Comparison of ENCODE assay signal across 8 mouse cellular contexts in genomic region chr4:108327730-108328484, GRCm38 (mm10). TPM values are rescaled to one million over a fixed set of nuclear protein-coding genes. Genes with fewer than 3 reads are reported as not detected.
DNase-seq lines count a peak whose midpoint lies in the region; ATAC-seq and TF ChIP-seq lines count a peak whose summit lies in the region.

Gene Coa7 (plus strand): TSS chr4:108328140.

- DNase-seq in c-Kit-negative CD71-positive TER-119-positive erythroid progenitor cells, embryonic 14.5 days (ENCODE audit: low read depth, low spot score): peak; percentile 94
- peak; percentile 95 for DNase-seq in fibroblast of lung, adult 2 months (ENCODE audit: low read depth)
- DNase-seq in kidney, postnatal 25 days: peak; percentile 96 to 98
- peak; percentile 87 to 91 (median 90) for DNase-seq in liver, embryonic 14.5 days (ENCODE audit: low read depth in 3 of 3, low spot score in 3 of 3)
- peak; percentile 99 for DNase-seq in neural tube, embryonic 11.5 days (ENCODE audit: low spot score)
- DNase-seq in stomach, postnatal 0 days (ENCODE audit: low spot score): peak; percentile 99

- no peak for TF ChIP-seq CTCF in liver, embryonic 14.5 days (IDR thresholded peaks at IDR 0.05; ENCODE audit: low read depth)
- 0 out of 2 replicates have a peak, but pooled peaks have one; percentile 6 for TF ChIP-seq CTCF in stomach, postnatal 0 days (IDR thresholded peaks at IDR 0.05; ENCODE audit: low read depth)

- no peaks in the 10 kb centered on the region for H3K27me3 ChIP-seq in heart, embryonic 14.5 days (ENCODE audit: control insufficient read depth, insufficient read depth, low read length)
- H3K27me3 ChIP-seq in liver, embryonic 14.5 days (ENCODE audit: control insufficient read depth, insufficient read depth, low read length): no peaks in the 10 kb centered on the region
- H3K27me3 ChIP-seq in neural tube, embryonic 11.5 days (ENCODE audit: control insufficient read depth, insufficient read depth, low read length): no peaks in the 10 kb centered on the region
- H3K27me3 ChIP-seq in stomach, postnatal 0 days (ENCODE audit: control insufficient read depth, insufficient read depth, low read length): no peaks in the 10 kb centered on the region

- WGBS in heart, embryonic 14.5 days: under 1% methylated on average over 45 of the region's 45 CpGs
- WGBS in liver, embryonic 14.5 days (ENCODE audit: insufficient replicate concordance): under 1% methylated on average over 44 of the region's 45 CpGs
- 2% methylated on average over 44 of the region's 45 CpGs for WGBS in neural tube, embryonic 11.5 days
- WGBS in stomach, postnatal 0 days: under 1% methylated on average over 44 of the region's 45 CpGs

- TF ChIP-seq EP300 in liver, embryonic 14.5 days (IDR thresholded peaks at IDR 0.05; ENCODE audit: low read depth): no peak
- no peak for TF ChIP-seq EP300 in stomach, postnatal 0 days (optimal IDR thresholded peaks at IDR 0.05)

- H3K4me3 ChIP-seq in heart, embryonic 14.5 days (ENCODE audit: control insufficient read depth in 1 of 2, insufficient read depth in 1 of 2, low read depth in 1 of 2, low read length in 2 of 2): peak within 1 kb of the TSS; percentile 55 to 67
- peak within 1 kb of the TSS; percentile 61 to 92 for H3K4me3 ChIP-seq in liver, embryonic 14.5 days (ENCODE audit: insufficient read depth in 1 of 2, low read depth in 2 of 2, low read length in 2 of 2)
- peak within 1 kb of the TSS; percentile 66 for H3K4me3 ChIP-seq in neural tube, embryonic 11.5 days (ENCODE audit: low read depth, low read length)
- peak within 1 kb of the TSS; percentile 67 for H3K4me3 ChIP-seq in stomach, postnatal 0 days (ENCODE audit: low read depth, low read length)

- peaks cover 4 to 31% of the 10 kb centered on the region in 2 experiments for H3K4me1 ChIP-seq in heart, embryonic 14.5 days (ENCODE audit: control insufficient read depth in 2 of 2, insufficient read depth in 2 of 2, low read length in 2 of 2)
- H3K4me1 ChIP-seq in liver, embryonic 14.5 days (replicated peaks; ENCODE audit: control insufficient read depth in 2 of 2, insufficient read depth in 2 of 2, low read length in 1 of 2): peaks cover 3 to 11% of the 10 kb centered on the region in 2 experiments; a peak in 3 of 4 replicates
- no peaks in the 10 kb centered on the region for H3K4me1 ChIP-seq in neural tube, embryonic 11.5 days (ENCODE audit: control insufficient read depth, insufficient read depth, low read length)
- H3K4me1 ChIP-seq in stomach, postnatal 0 days (replicated peaks; ENCODE audit: control insufficient read depth, insufficient read depth): 0 out of 2 replicates have a peak, but pooled peaks cover 2% of the 10 kb centered on the region

- no peaks in the 10 kb centered on the region for H3K9me3 ChIP-seq in heart, embryonic 14.5 days (ENCODE audit: control insufficient read depth, low read length)
- H3K9me3 ChIP-seq in liver, embryonic 14.5 days (ENCODE audit: control insufficient read depth, low read length): no peaks in the 10 kb centered on the region
- no peaks in the 10 kb centered on the region for H3K9me3 ChIP-seq in neural tube, embryonic 11.5 days (ENCODE audit: control insufficient read depth, low read length)
- H3K9me3 ChIP-seq in stomach, postnatal 0 days (ENCODE audit: control insufficient read depth, low read length): no peaks in the 10 kb centered on the region

- peak within 1 kb of the TSS; percentile 93 to 97 for H3K27ac ChIP-seq in heart, embryonic 14.5 days (replicated peaks in 1 of 2; ENCODE audit: control insufficient read depth in 1 of 2, insufficient read depth in 1 of 2, low read depth in 2 of 2, low read length in 2 of 2)
- peak within 1 kb of the TSS; percentile 31; the same call in 1 of the 2 replicates for H3K27ac ChIP-seq in liver, embryonic 14.5 days
- H3K27ac ChIP-seq in neural tube, embryonic 11.5 days (ENCODE audit: low read depth, low read length): peak within 1 kb of the TSS; percentile 62
- H3K27ac ChIP-seq in stomach, postnatal 0 days (replicated peaks): peak within 1 kb of the TSS; percentile 90

- peak within 1 kb of the TSS; percentile 77 for H3K9ac ChIP-seq in heart, embryonic 14.5 days (ENCODE audit: low read length)
- H3K9ac ChIP-seq in liver, embryonic 14.5 days (replicated peaks): peak within 1 kb of the TSS; percentile 67
- H3K9ac ChIP-seq in neural tube, embryonic 11.5 days (ENCODE audit: low read length): peak within 1 kb of the TSS; percentile 57
- H3K9ac ChIP-seq in stomach, postnatal 0 days (ENCODE audit: low read length): peak within 1 kb of the TSS; percentile 68

- peak; percentile 91 for ATAC-seq in CD4-positive, CD25-positive, alpha-beta regulatory T cell, adult 4 months
- peak; percentile 93 for ATAC-seq in heart, embryonic 14.5 days (ENCODE audit: insufficient number of reproducible peaks, insufficient read depth, low FRiP score, low read depth)
- peak; percentile 97 for ATAC-seq in liver, embryonic 14.5 days (ENCODE audit: insufficient read depth)
- peak; percentile 94 for ATAC-seq in neural tube, embryonic 11.5 days (ENCODE audit: insufficient read depth, low FRiP score, low TSS enrichment)
- ATAC-seq in stomach, postnatal 0 days (ENCODE audit: low FRiP score, low TSS enrichment): peak; percentile 94

- 0 out of 2 replicates have a peak, but pooled peaks cover 7% of the 10 kb centered on the region for H3K36me3 ChIP-seq in heart, embryonic 14.5 days (ENCODE audit: control insufficient read depth, insufficient read depth, low read length)
- H3K36me3 ChIP-seq in liver, embryonic 14.5 days (replicated peaks; ENCODE audit: control insufficient read depth, insufficient read depth, low read depth): no peaks in the 10 kb centered on the region; the same call in 1 of the 2 replicates
- no peaks in the 10 kb centered on the region; the same call in 1 of the 2 replicates for H3K36me3 ChIP-seq in neural tube, embryonic 11.5 days (ENCODE audit: control insufficient read depth, insufficient read depth, low read length)
- no peaks in the 10 kb centered on the region for H3K36me3 ChIP-seq in stomach, postnatal 0 days (ENCODE audit: control insufficient read depth, insufficient read depth, low read length)

- H3K4me2 ChIP-seq in heart, embryonic 14.5 days (ENCODE audit: low read length): peak within 1 kb of the TSS; percentile 70
- peak within 1 kb of the TSS; percentile 81 for H3K4me2 ChIP-seq in liver, embryonic 14.5 days (ENCODE audit: low read depth)
- peak within 1 kb of the TSS; percentile 54 for H3K4me2 ChIP-seq in neural tube, embryonic 11.5 days (ENCODE audit: low read depth)
- H3K4me2 ChIP-seq in stomach, postnatal 0 days (replicated peaks; ENCODE audit: low read depth): peak within 1 kb of the TSS; percentile 60

RNA-seq across cellular contexts. Expression of gene Coa7, which starts in this region (rescaled TPM):
- 10 to 100 TPM; 17.4 to 26.6 TPM for polyA plus RNA-seq in CD4-positive, CD25-positive, alpha-beta regulatory T cell, adult 4 months (2017; shearing (Covaris generic))
- polyA plus RNA-seq in heart, embryonic 14.5 days (2014; fragmentation: Nextera tagmentation; extraction: Ambion mirVana): 47.4 and 48.9 TPM in 2 replicates
- polyA plus RNA-seq in liver, embryonic 14.5 days (2012; rRNA removed): 9.3 and 11.0 TPM in 2 replicates
- 26.4 and 29.1 TPM in 2 replicates for polyA plus RNA-seq in liver, embryonic 14.5 days (2014; fragmentation: Nextera tagmentation; extraction: Ambion mirVana)
- 48.5 and 55.3 TPM in 2 replicates for polyA plus RNA-seq in neural tube, embryonic 11.5 days (2014; fragmentation: Nextera tagmentation; extraction: Ambion mirVana)
- polyA plus RNA-seq in stomach, postnatal 0 days (2015; fragmentation: Nextera tagmentation; extraction: Ambion mirVana): 59.3 and 62.3 TPM in 2 replicates

Comparison
In these comparisons a context has a peak if more than half of its experiments do, and no peak if none do; other contexts are left out.
1. Peak in every context shown above with its lines: DNase-seq, ATAC-seq, H3K4me3 ChIP-seq and H3K27ac ChIP-seq.
2. H3K27ac ChIP-seq: peak in every context shown above with its lines; median percentile 95 in heart, embryonic 14.5 days; 90 in stomach, postnatal 0 days; 62 in neural tube, embryonic 11.5 days; 31 in liver, embryonic 14.5 days.